Mouse (Mus musculus): ENCODE data around the gene Prom2.
A peak's percentile ranks its signal among the peaks of the same experiment; 100 is the strongest.

The Prom2 gene

GRCm38 (mm10) chr2:127521172-127522005 is 19.9 kb downstream of the Prom2 start:
- Histone ChIP-seq H3K27me3 (ENCODE audit: insufficient read depth, low read length) (peaks cover 27% of the 10 kb centered on the region), H3K4me3 (replicated peaks; ENCODE audit: low read length) (peak overlapping the region; percentile 75), H3K36me3 (ENCODE audit: insufficient read depth, low read length) (no peaks in the 10 kb centered on the region), H3K4me1 (replicated peaks; ENCODE audit: low read depth, low read length) (peaks cover 22% of the 10 kb centered on the region), H3K9me3 (ENCODE audit: low read length) (no peaks in the 10 kb centered on the region)
- TF ChIP-seq CTCF (conservative IDR thresholded peaks at IDR 0.05; ENCODE audit: low read length) (no peak), POU5F1 (IDR thresholded peaks at IDR 0.05; ENCODE audit: borderline replicate concordance, low read length) (no peak), NANOG (IDR thresholded peaks at IDR 0.05; ENCODE audit: borderline replicate concordance, low read length) (no peak)

GRCm38 (mm10) chr2:127520123-127520522 is 21.1 kb downstream of the Prom2 start:
- peaks cover 22% of the 10 kb centered on the region for H3K4me1 ChIP-seq (replicated peaks; ENCODE audit: low read depth, low read length)
- peaks cover 27% of the 10 kb centered on the region for H3K27me3 ChIP-seq (ENCODE audit: insufficient read depth, low read length)
- no peak for TF ChIP-seq POU5F1 (IDR thresholded peaks at IDR 0.05; ENCODE audit: borderline replicate concordance, low read length)
- TF ChIP-seq NANOG (IDR thresholded peaks at IDR 0.05; ENCODE audit: borderline replicate concordance, low read length): no peak
- H3K36me3 ChIP-seq (ENCODE audit: insufficient read depth, low read length): no peaks in the 10 kb centered on the region
- H3K4me3 ChIP-seq (replicated peaks; ENCODE audit: low read length): no peak overlapping the region
- H3K9me3 ChIP-seq (ENCODE audit: low read length): no peaks in the 10 kb centered on the region

GRCm38 (mm10) chr2:127519308-127519707 is 22.0 kb downstream of the Prom2 start:
- Histone ChIP-seq H3K4me3 (replicated peaks; ENCODE audit: low read length) (no peak overlapping the region), H3K36me3 (ENCODE audit: insufficient read depth, low read length) (no peaks in the 10 kb centered on the region), H3K4me1 (replicated peaks; ENCODE audit: low read depth, low read length) (peaks cover 22% of the 10 kb centered on the region), H3K9me3 (ENCODE audit: low read length) (no peaks in the 10 kb centered on the region), H3K27me3 (ENCODE audit: insufficient read depth, low read length) (peaks cover 27% of the 10 kb centered on the region)
- TF ChIP-seq NANOG (IDR thresholded peaks at IDR 0.05; ENCODE audit: borderline replicate concordance, low read length) (no peak), CTCF (conservative IDR thresholded peaks at IDR 0.05; ENCODE audit: low read length) (no peak), POU5F1 (IDR thresholded peaks at IDR 0.05; ENCODE audit: borderline replicate concordance, low read length) (no peak)

- H3K27me3 ChIP-seq (ENCODE audit: insufficient read depth, low read length): peaks cover 27% of the 10 kb centered on the region
- TF ChIP-seq CTCF (conservative IDR thresholded peaks at IDR 0.05; ENCODE audit: low read length) (no peak), POU5F1 (IDR thresholded peaks at IDR 0.05; ENCODE audit: borderline replicate concordance, low read length) (no peak), NANOG (IDR thresholded peaks at IDR 0.05; ENCODE audit: borderline replicate concordance, low read length) (no peak)
- no peaks in the 10 kb centered on the region for H3K36me3 ChIP-seq (ENCODE audit: insufficient read depth, low read length)
- H3K4me1 ChIP-seq (replicated peaks; ENCODE audit: low read depth, low read length): peaks cover 22% of the 10 kb centered on the region
- no peaks in the 10 kb centered on the region for H3K9me3 ChIP-seq (ENCODE audit: low read length)
- H3K4me3 ChIP-seq (replicated peaks; ENCODE audit: low read length): no peak overlapping the region
Measured at GRCm38 (mm10) chr2:127518831-127519230, 22.4 kb downstream of the Prom2 start.

- TF ChIP-seq CTCF (conservative IDR thresholded peaks at IDR 0.05; ENCODE audit: low read length): no peak
- no peak for TF ChIP-seq POU5F1 (IDR thresholded peaks at IDR 0.05; ENCODE audit: borderline replicate concordance, low read length)
- no peak for TF ChIP-seq NANOG (IDR thresholded peaks at IDR 0.05; ENCODE audit: borderline replicate concordance, low read length)
Measured at GRCm38 (mm10) chr2:127518273-127518672, 23.0 kb downstream of the Prom2 start.

GRCm38 (mm10) chr2:127517081-127517480 is 24.2 kb downstream of the Prom2 start:
- TF ChIP-seq CTCF (conservative IDR thresholded peaks at IDR 0.05; ENCODE audit: low read length): no peak
- TF ChIP-seq POU5F1 (IDR thresholded peaks at IDR 0.05; ENCODE audit: borderline replicate concordance, low read length): no peak
- no peaks in the 10 kb centered on the region for H3K9me3 ChIP-seq (ENCODE audit: low read length)
- peaks cover 17% of the 10 kb centered on the region for H3K4me1 ChIP-seq (replicated peaks; ENCODE audit: low read depth, low read length)
- H3K36me3 ChIP-seq (ENCODE audit: insufficient read depth, low read length): no peaks in the 10 kb centered on the region
- no peak overlapping the region for H3K4me3 ChIP-seq (replicated peaks; ENCODE audit: low read length)
- peaks cover 28% of the 10 kb centered on the region for H3K27me3 ChIP-seq (ENCODE audit: insufficient read depth, low read length)

More at GRCm38 (mm10) chr2:127518273-127518672, 23.0 kb downstream of the Prom2 start:
- Histone ChIP-seq H3K9me3 (ENCODE audit: low read length) (no peaks in the 10 kb centered on the region), H3K4me1 (replicated peaks; ENCODE audit: low read depth, low read length) (peaks cover 22% of the 10 kb centered on the region), H3K4me3 (replicated peaks; ENCODE audit: low read length) (no peak overlapping the region), H3K27me3 (ENCODE audit: insufficient read depth, low read length) (peaks cover 27% of the 10 kb centered on the region), H3K36me3 (ENCODE audit: insufficient read depth, low read length) (no peaks in the 10 kb centered on the region)

- Histone ChIP-seq H3K27me3 (ENCODE audit: insufficient read depth, low read length) (peaks cover 16% of the 10 kb centered on the region), H3K4me3 (replicated peaks; ENCODE audit: low read length) (no peak overlapping the region), H3K4me1 (replicated peaks; ENCODE audit: low read depth, low read length) (peaks cover 5% of the 10 kb centered on the region), H3K36me3 (ENCODE audit: insufficient read depth, low read length) (no peaks in the 10 kb centered on the region), H3K9me3 (ENCODE audit: low read length) (no peaks in the 10 kb centered on the region)
- no peak for TF ChIP-seq CTCF (conservative IDR thresholded peaks at IDR 0.05; ENCODE audit: low read length)
- TF ChIP-seq POU5F1 (IDR thresholded peaks at IDR 0.05; ENCODE audit: borderline replicate concordance, low read length): no peak
- TF ChIP-seq NANOG (IDR thresholded peaks at IDR 0.05; ENCODE audit: borderline replicate concordance, low read length): no peak
Measured at GRCm38 (mm10) chr2:127514380-127515124, 26.7 kb downstream of the Prom2 start.

- Histone ChIP-seq H3K9me3 (ENCODE audit: low read length) (no peaks in the 10 kb centered on the region), H3K4me3 (replicated peaks; ENCODE audit: low read length) (no peak overlapping the region), H3K27me3 (ENCODE audit: insufficient read depth, low read length) (peaks cover 12% of the 10 kb centered on the region), H3K36me3 (ENCODE audit: insufficient read depth, low read length) (no peaks in the 10 kb centered on the region), H3K4me1 (replicated peaks; ENCODE audit: low read depth, low read length) (peaks cover 5% of the 10 kb centered on the region)
- TF ChIP-seq POU5F1 (IDR thresholded peaks at IDR 0.05; ENCODE audit: borderline replicate concordance, low read length): no peak
- no peak for TF ChIP-seq NANOG (IDR thresholded peaks at IDR 0.05; ENCODE audit: borderline replicate concordance, low read length)
- TF ChIP-seq CTCF (conservative IDR thresholded peaks at IDR 0.05; ENCODE audit: low read length): no peak
Measured at GRCm38 (mm10) chr2:127513244-127513643, 28.0 kb downstream of the Prom2 start.
